Mouse (Mus musculus) midbrain, embryonic 10.5 days (tissue): ENCODE results near the gene Ankrd1. TPM values are rescaled to one million over a fixed set of nuclear protein-coding genes. Genes with fewer than 3 reads are reported as not detected.
A peak's percentile ranks its signal among the peaks of the same experiment; 100 is the strongest.

Experiments used
- DNase-seq: peaks from one replicate; pipeline ENCODE4 v3.0.0-alpha.2; 2017; ENCODE audit warnings: low spot score
- H3K27ac ChIP-seq: fragments of 300-500 bp; sonication (generic); replicated peaks from 2 replicates; pipeline ENCODE4 v1.5.1; 2016; ENCODE audit warnings: mild to moderate bottlenecking
- H3K27me3 ChIP-seq: fragments of 300-500 bp; sonication (generic); 2 replicates; pipeline ENCODE4 v1.6.1; 2016; ENCODE audit warnings: low read depth, mild to moderate bottlenecking; ENCODE audit not compliant: poor library complexity, severe bottlenecking
- H3K36me3 ChIP-seq: fragments of 300-500 bp; sonication (generic); 2 replicates; pipeline ENCODE4 v1.6.1; 2016; ENCODE audit warnings: mild to moderate bottlenecking, moderate library complexity
- H3K4me1 ChIP-seq: fragments of 300-500 bp; sonication (generic); 2 replicates; pipeline ENCODE4 v1.6.1; 2016
- H3K4me3 ChIP-seq: fragments of 300-500 bp; sonication (generic); 2 replicates; pipeline ENCODE4 v1.5.1; 2016; ENCODE audit warnings: mild to moderate bottlenecking, moderate library complexity
- H3K9me3 ChIP-seq: fragments of 300-500 bp; sonication (generic); replicated peaks from 2 replicates; pipeline ENCODE4 v1.6.1; 2016; ENCODE audit warnings: mild to moderate bottlenecking
- WGBS: fragments of 180-500 bp; shearing (Covaris S2); methylation state at CpG from one replicate; pipeline ENCODE4 v1.1.7; 2016; 5-methylcytosine and 5-hydroxymethylcytosine counted together
- polyA plus RNA-seq: library from polyadenylated mRNA; unstranded; fragments of >200 nt; fragmentation: Nextera tagmentation; extraction: Ambion mirVana; gene quantifications from 2 replicates; pipeline ENCODE4 v1.2.1, GENCODE M21; 2016

Ankrd1 gene
- polyA plus RNA-seq, 1 experiment from 2014 or later = not detected

DNA sequence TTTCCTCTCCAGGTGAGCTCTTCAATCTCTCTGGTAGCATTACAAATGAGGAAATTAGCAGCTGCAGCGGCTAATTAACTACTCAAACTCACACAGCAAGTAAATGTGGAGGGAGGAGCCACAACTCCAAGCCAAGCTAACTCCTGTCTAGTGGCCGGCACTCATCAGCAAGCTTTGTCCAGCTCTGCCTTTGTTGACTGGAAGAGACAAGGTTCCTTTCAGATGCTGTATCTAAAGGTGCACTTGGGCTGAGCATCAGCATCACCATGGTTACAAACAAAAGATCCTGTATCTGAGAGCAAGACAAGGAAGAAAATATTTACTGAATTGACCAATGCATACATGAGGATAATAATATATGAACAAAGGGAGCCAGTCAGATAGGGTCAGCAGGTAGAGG is 10.3 kb upstream of the Ankrd1 start:
- no peaks in the 10 kb centered on the region for H3K4me1 ChIP-seq
- no peak for DNase-seq
- no peaks in the 10 kb centered on the region for H3K36me3 ChIP-seq
- 62% methylated on average over 2 of the region's 2 CpGs for WGBS
- no peaks in the 10 kb centered on the region for H3K27me3 ChIP-seq
- H3K4me3 ChIP-seq = no peak overlapping the region
- no peaks in the 10 kb centered on the region for H3K9me3 ChIP-seq
- H3K27ac ChIP-seq = no peak overlapping the region

DNA sequence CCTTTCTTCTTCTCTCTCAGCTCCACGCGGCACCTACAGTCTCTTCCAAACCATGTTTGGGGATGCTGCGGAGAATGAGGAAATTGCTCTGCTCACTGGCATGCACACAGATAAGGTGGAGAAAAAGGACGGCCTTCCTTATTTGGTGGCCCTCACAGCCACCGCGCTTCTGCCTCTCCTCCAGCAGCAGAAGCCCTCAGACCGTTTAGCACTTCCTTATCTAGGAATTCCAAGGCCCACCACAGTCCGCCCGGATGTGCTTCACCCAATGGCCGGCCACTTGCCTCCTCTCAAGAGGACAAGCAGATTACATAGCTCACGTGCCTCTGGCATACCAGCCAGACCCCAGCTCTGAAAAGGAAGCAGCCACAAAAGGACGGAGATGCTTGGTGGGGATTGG is 9.7 kb upstream of the Ankrd1 start:
- no peak overlapping the region for H3K27ac ChIP-seq
- H3K27me3 ChIP-seq = no peaks in the 10 kb centered on the region
- DNase-seq = no peak
- H3K36me3 ChIP-seq = no peaks in the 10 kb centered on the region
- WGBS = 65% methylated on average over 12 of the region's 12 CpGs
- no peaks in the 10 kb centered on the region for H3K9me3 ChIP-seq
- no peaks in the 10 kb centered on the region for H3K4me1 ChIP-seq
- H3K4me3 ChIP-seq = no peak overlapping the region

DNA sequence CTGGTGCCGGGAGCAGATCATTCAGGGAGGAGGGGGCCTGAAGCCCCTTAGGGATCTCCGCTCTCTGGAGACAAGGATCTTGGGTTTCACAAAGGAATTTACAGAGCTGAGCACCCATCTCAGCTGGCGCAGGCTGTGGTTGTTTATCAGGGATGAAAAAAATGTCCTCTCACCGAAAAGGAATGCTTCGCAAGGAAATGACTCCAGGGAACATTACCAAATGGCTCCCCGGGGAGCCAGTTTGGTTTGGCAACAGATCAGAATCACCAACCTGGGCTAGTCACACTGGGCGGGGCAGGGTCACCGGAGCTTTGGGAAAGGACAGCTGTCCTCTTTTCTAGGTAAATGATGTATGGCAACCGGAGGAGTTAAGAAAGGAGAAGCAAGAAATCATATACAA is 9.3 kb upstream of the Ankrd1 start:
- H3K9me3 ChIP-seq = no peaks in the 10 kb centered on the region
- H3K4me3 ChIP-seq = no peak overlapping the region
- DNase-seq = no peak
- 75% methylated on average over 9 of the region's 9 CpGs for WGBS
- H3K4me1 ChIP-seq = no peaks in the 10 kb centered on the region
- H3K27ac ChIP-seq = no peak overlapping the region
- no peaks in the 10 kb centered on the region for H3K36me3 ChIP-seq
- H3K27me3 ChIP-seq = no peaks in the 10 kb centered on the region

GRCm38 (mm10) chr19:36128440-36128839 is 8.5 kb upstream of the Ankrd1 start:
- Histone ChIP-seq H3K4me1 (no peaks in the 10 kb centered on the region), H3K4me3 (no peak overlapping the region), H3K9me3 (no peaks in the 10 kb centered on the region; the same call in 1 of the 2 replicates), H3K36me3 (no peaks in the 10 kb centered on the region), H3K27me3 (no peaks in the 10 kb centered on the region), H3K27ac (no peak overlapping the region)
- 89% methylated on average over 3 of the region's 3 CpGs for WGBS
- no peak for DNase-seq

GRCm38 (mm10) chr19:36124203-36124602 is 4.3 kb upstream of the Ankrd1 start:
- H3K4me1 ChIP-seq = no peaks in the 10 kb centered on the region
- H3K36me3 ChIP-seq = no peaks in the 10 kb centered on the region
- WGBS = 83% methylated on average over 1 of the region's 1 CpGs
- H3K9me3 ChIP-seq = no peaks in the 10 kb centered on the region; the same call in 1 of the 2 replicates
- no peak for DNase-seq
- H3K27me3 ChIP-seq = no peaks in the 10 kb centered on the region
- no peak overlapping the region for H3K4me3 ChIP-seq
- H3K27ac ChIP-seq = no peak overlapping the region

DNA sequence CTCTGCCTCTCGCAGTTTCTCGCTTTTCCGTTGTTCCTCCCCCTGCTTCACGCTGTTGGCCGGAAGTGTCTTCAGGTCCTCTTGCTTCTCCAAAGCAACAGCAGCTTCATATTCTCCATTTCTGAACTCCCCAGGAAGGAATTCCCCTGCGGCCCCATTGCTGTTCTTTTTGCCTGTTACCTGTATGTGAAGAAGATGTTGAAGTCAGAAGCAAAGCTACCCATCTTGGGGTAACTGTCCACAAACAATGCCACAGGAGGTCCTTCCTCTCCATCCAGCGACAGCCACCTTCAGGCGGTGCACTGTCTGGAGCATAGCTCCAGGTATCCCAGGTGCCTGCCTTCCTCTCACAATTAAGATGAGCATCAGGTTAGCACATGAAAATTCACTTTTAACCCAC is 680 bp downstream of the Ankrd1 start:
- H3K36me3 ChIP-seq = no peaks in the 10 kb centered on the region
- no peak overlapping the region for H3K27ac ChIP-seq
- H3K4me1 ChIP-seq = no peaks in the 10 kb centered on the region
- 90% methylated on average over 8 of the region's 8 CpGs for WGBS
- H3K9me3 ChIP-seq = no peaks in the 10 kb centered on the region; the same call in 1 of the 2 replicates
- H3K4me3 ChIP-seq = no peak overlapping the region
- no peak for DNase-seq
- H3K27me3 ChIP-seq = no peaks in the 10 kb centered on the region

DNA sequence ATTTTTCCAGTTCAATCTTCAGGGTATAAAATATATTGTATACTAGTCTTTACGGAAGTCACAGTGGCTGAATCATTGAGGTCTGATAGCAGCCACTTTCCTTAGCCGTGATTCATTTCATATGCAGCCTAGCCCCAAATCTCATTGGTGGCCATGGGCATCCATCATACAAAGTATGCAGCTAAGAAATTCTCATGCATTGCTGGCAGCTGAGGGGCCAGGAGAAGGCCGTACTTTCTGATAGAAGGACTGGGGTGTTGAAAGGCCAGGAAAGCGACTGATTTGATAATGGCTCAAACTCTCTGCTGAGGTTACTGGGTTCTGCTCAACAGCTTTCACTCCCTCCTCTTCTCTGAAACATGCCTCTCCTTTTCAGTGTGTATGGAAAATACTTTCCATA is 3.7 kb downstream of the Ankrd1 start:
- Histone ChIP-seq H3K4me3 (no peak overlapping the region), H3K36me3 (no peaks in the 10 kb centered on the region), H3K27ac (no peak overlapping the region), H3K9me3 (no peaks in the 10 kb centered on the region), H3K4me1 (peaks cover 4% of the 10 kb centered on the region; the same call in 1 of the 2 replicates), H3K27me3 (peaks cover 8% of the 10 kb centered on the region; the same call in 1 of the 2 replicates)
- WGBS = 96% methylated on average over 4 of the region's 4 CpGs
- no peak for DNase-seq

- H3K36me3 ChIP-seq = no peaks in the 10 kb centered on the region
- WGBS = 56% methylated on average over 17 of the region's 17 CpGs
- no peak overlapping the region for H3K27ac ChIP-seq
- H3K27me3 ChIP-seq = peaks cover 13% of the 10 kb centered on the region; the same call in 1 of the 2 replicates
- DNase-seq = no peak
- H3K9me3 ChIP-seq = no peaks in the 10 kb centered on the region
- no peak overlapping the region for H3K4me3 ChIP-seq
- peaks cover 12% of the 10 kb centered on the region for H3K4me1 ChIP-seq
These were observed 7.9 kb downstream of the Ankrd1 start for GRCm38 (mm10) chr19:36112007-36112406.

GRCm38 (mm10) chr19:36111054-36111895 is 8.6 kb downstream of the Ankrd1 start:
- Histone ChIP-seq H3K36me3 (no peaks in the 10 kb centered on the region), H3K4me3 (no peak overlapping the region), H3K9me3 (no peaks in the 10 kb centered on the region), H3K4me1 (peaks cover 12% of the 10 kb centered on the region), H3K27me3 (peaks cover 13% of the 10 kb centered on the region; the same call in 1 of the 2 replicates), H3K27ac (no peak overlapping the region)
- 41% methylated on average over 7 of the region's 7 CpGs for WGBS
- DNase-seq = peak; percentile 38

DNA sequence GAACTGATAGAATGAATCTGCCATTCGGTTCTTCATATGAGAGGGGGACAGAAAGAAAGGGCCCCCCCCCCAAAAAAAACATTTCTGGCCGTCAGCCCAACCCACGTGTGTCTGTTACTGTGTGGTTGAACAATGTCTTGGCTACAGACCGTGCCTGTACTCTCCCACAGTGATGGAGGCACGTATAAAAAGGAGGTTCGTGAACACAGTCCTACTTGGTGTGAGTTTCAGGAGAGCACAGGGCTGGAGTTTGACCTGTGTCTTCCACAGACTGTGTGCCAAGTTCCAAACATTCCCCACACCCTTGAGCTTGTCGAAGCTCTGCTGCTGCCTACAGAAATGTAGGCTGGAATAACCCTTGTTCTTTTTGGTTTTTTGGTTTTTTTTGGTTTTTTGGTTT is 9.4 kb downstream of the Ankrd1 start:
- WGBS = 70% methylated on average over 7 of the region's 7 CpGs
- no peak overlapping the region for H3K4me3 ChIP-seq
- no peaks in the 10 kb centered on the region for H3K9me3 ChIP-seq
- peaks cover 12% of the 10 kb centered on the region for H3K4me1 ChIP-seq
- H3K36me3 ChIP-seq = peaks cover 4% of the 10 kb centered on the region
- H3K27ac ChIP-seq = no peak overlapping the region
- peaks cover 13% of the 10 kb centered on the region; the same call in 1 of the 2 replicates for H3K27me3 ChIP-seq
- no peak for DNase-seq

DNA sequence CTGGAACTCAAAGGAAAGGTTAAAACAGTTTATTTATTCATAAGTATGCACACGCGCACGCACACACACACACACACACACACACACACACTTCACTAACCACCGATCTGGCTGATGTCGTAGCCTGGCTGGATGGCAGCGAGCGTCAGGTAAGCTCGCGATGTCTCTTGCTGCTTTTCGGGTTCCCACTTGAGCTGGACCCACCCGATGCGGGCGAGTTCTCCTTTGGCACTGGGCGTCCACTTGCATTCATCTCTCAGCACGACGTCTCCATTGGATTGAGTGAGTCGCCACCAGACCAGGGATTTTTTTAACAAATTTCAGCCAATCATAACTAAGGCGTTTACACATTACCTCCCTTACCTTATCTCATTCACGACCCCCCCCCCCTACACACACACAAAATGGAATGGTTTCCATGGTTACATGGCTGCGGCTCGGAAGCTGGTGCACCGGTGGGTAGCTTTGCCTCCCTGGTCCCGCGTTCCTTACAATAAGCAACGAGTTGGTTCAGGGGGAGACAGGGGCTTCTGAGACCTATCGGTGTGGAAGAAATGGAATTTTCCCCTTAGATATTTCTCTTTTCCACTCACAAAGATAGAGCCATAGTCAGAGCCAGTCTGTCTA is 10.5 kb downstream of the Ankrd1 start:
- DNase-seq = no peak
- peaks cover 13% of the 10 kb centered on the region; the same call in 1 of the 2 replicates for H3K27me3 ChIP-seq
- no peak overlapping the region for H3K4me3 ChIP-seq
- WGBS = 79% methylated on average over 26 of the region's 26 CpGs
- no peak overlapping the region for H3K27ac ChIP-seq
- peaks cover 12% of the 10 kb centered on the region for H3K4me1 ChIP-seq
- H3K9me3 ChIP-seq = no peaks in the 10 kb centered on the region
- H3K36me3 ChIP-seq = peaks cover 8% of the 10 kb centered on the region

DNA sequence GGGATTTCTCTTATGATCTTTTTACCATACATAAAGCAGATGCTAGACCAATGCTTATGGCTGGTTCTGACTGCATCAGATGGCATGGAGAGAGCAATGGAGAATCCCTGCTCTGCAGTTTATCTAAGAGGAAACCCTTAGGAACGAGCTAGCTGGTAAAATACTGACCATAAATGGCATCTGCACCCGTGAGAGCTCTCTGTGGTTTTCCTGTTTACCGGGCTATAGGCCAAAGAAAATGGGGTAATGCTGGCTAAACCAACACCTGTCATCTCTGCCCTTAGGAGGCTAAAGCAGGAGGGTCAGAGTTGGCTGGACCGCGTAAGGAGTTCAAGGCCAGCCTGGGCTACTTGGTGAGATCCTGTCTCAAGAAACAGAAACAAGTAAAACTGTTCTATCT is 16.0 kb downstream of the Ankrd1 start:
- no peaks in the 10 kb centered on the region for H3K4me1 ChIP-seq
- no peaks in the 10 kb centered on the region for H3K9me3 ChIP-seq
- no peak overlapping the region for H3K27ac ChIP-seq
- no peaks in the 10 kb centered on the region for H3K27me3 ChIP-seq
- H3K36me3 ChIP-seq = peaks cover 58% of the 10 kb centered on the region
- no peak overlapping the region for H3K4me3 ChIP-seq
- 87% methylated on average over 5 of the region's 5 CpGs for WGBS
- no peak for DNase-seq

- WGBS = 94% methylated on average over 7 of the region's 7 CpGs
- DNase-seq = no peak
- Histone ChIP-seq H3K36me3 (peaks cover 95% of the 10 kb centered on the region), H3K4me1 (no peaks in the 10 kb centered on the region), H3K27ac (no peak overlapping the region), H3K9me3 (no peaks in the 10 kb centered on the region), H3K27me3 (no peaks in the 10 kb centered on the region), H3K4me3 (no peak overlapping the region)
These were observed 21.0 kb downstream of the Ankrd1 start for GRCm38 (mm10) chr19:36098916-36099315.
